Mouse (Mus musculus) cerebellum, postnatal 10 days (tissue): ENCODE data around the gene BC028528.
"Not testable (repeated sequence)": the region's sequence is repeated elsewhere in the genome, so short reads cannot be mapped to it uniquely, and the experiment has no call there.

Experiments used
- DNase-seq, 2 experiments: peaks; one replicate each; pipeline ENCODE4 v3.0.0; 2021; ENCODE audit warnings: mixed read lengths in 2 of 2

The BC028528 gene

DNA sequence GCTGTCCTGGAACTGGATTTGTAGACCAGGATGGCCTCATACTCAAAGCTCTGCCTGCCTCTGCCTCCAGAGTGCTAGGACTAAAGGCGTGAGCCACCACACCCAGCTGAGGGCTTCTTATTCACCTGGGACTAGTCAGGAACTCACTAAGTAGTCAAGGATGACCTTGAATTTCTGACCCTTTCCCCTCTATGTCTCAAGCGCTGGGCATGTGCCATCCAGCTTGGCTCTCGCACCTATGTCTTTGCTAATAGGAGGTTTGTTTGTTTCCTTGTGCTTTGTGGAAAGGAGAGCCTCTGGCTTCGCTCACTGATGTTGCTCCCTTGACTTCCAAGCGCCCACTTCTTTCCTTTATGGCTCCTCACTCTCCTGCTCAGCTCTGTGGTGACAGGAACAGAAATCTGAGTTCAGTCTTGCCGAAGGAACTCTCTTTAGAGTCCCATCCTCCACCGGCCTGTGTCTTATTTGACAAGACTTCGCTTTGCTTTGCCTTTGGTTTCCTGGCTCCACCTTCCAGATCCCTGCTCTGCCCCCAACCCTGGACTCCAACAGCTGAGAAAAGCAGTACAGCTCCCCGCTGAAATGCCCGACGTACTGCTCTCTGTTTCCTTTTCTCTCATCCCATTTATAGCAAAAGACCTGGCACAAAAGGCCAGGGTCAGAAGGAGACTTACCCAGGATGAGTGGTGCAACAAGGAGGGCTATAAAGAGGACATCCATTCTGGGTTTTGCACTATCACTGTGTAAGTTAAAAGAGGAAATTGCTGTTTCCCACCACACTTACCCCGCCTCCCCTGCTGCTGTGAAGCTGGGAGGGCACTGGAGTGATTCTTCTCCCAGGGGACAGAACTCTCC is at the start of gene BC028528:
Gene BC028528, minus strand, starts transcription at position 795 of the 855 bp plus-strand sequence.
- no peak for DNase-seq

DNA sequence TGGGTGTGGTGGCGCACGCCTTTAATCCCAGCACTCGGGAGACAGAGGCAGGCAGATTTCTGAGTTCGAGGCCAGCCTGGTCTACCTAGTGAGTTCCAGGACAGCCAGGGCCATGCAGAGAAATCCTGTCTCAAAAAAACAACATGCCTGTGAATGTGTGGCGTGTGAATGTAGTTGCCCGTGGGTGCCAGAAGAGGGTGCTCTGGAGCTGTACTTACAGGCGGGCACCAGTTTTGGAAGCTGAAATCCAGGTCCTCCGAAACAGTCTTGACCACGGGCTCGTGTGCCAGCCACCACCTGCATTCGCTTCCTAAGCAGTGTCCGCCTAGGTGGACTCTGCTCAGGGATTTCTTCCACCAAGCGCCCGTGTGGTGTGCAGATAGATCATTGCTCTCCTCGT is 47.0 kb upstream of the BC028528 start:
- peak; percentile 28 to 29 for DNase-seq

GRCm38 (mm10) chr3:95938217-95938616 is 46.4 kb upstream of the BC028528 start:
- no peak for DNase-seq

- no peak for DNase-seq
Measured at GRCm38 (mm10) chr3:95934448-95934847, 42.6 kb upstream of the BC028528 start.

DNA sequence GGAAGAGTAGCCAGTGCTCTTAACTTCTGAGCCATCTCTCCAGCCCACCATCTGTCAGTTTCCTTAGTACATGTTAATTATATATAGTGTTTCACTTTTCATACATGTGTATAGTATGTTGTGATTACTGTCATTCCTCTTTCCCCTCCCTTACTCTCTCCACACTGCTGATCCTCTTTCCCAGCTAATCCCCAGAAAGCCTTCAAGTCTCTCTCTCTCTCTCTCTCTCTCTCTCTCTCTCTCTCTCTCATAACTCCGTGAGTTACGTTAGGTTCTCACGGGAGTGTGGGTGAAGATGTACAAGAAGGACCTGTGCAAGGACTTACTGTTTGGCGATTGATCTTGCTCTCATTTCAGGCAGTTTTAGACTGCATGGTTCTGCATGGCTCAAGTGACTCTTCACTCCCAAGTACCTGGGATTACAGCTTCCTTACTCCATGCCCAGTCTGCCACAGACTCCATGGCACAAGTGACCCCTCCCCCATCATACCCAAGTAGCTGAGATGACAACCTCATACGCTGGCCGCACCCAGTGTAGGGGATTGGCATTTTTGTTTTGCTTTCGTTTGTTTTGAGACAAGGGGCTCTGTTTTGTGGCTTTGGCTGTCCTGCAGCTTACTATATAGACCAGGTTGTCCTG is 41.4 kb upstream of the BC028528 start:
- DNase-seq, result no peak

GRCm38 (mm10) chr3:95932566-95932965 is 40.8 kb upstream of the BC028528 start:
- no peak for DNase-seq

DNA sequence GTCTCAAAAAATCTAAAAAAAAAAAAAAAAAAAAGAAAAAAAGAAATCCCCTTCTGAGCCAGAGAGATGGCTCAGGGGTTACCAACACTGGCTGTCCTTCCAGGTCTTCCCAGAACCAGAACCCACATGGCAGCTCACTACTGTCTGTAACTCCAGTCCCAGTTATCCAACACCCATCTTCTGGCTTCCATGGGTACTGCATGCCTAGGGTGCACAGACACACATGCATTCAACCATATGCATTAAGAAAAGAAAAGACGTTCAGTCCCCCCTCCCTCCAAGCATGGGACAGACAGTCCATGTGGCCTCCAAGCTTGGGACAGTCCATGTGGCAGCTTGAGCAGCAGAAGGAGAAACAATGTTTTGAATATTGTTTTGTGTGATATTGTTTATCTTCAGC is 40.4 kb upstream of the BC028528 start:
- no peak for DNase-seq

- DNase-seq, result no peak
Measured at GRCm38 (mm10) chr3:95931471-95931870, 39.7 kb upstream of the BC028528 start.

DNA sequence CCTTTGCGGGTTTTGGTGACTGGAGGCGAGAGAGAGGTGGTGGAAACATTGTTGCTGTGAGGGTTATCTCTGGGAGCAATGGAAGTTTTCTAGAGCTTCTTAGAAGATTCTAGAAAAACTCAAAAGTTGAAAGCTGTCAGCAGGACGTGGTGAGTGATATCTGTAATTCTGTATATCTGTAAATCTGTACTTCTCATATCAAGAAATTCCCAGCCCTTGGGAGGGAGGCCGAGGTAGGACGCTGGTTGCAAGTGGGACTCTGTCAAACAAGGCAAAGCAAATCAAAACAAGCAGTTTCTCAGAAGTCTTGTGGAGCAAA is 38.6 kb upstream of the BC028528 start:
- no peak for DNase-seq

DNA sequence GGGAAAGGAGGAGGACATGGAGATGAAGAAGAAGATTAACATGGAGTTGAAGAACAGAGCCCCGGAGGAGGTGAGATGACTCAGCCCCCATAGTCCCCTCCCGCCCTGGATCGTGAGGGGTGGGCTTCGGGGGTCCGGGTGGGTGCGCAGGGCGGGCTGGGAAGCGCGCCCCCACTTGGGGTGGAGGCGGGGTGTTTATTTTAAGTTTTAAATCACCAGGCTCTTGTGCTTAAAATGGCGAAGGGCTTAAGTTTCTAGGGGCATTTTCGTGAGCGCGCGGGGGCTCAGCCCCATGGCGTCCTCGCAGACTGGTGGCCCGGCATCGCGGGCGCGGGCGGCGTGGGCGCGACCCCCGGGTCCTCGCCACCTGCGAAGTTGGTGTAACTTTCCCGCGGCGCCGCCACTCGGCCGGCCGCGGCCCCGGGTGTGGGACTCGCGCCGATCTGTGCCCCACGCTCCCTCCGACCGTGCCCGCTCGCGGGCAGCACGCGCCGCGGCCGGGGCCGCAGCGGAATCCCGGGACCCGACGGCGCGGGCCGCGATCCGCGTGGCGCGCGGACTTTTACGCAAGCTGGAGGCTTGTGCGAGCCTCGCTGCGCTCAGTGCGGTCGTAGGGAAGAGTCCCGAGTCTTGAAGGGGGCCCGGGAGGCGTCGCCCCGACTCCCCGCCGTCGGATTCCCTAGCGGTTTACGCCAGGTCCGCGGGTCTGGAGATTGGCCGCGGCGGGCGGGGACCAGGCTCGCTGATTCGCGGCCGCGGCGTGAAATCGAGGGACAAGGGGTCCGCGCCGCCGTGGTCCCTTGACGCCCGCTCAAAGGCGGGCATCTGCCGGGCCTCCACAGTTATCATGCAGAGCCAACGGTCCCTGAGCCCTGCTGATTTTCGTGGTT is 38.0 kb upstream of the BC028528 start:
- peak; percentile 66 to 67 for DNase-seq

- DNase-seq, result peak; percentile 98 to 99
Measured at GRCm38 (mm10) chr3:95928658-95929503, 37.1 kb upstream of the BC028528 start, which contains the start of gene Anp32e. Gene Anp32e, plus strand, starts transcription at chr3:95929246.

DNA sequence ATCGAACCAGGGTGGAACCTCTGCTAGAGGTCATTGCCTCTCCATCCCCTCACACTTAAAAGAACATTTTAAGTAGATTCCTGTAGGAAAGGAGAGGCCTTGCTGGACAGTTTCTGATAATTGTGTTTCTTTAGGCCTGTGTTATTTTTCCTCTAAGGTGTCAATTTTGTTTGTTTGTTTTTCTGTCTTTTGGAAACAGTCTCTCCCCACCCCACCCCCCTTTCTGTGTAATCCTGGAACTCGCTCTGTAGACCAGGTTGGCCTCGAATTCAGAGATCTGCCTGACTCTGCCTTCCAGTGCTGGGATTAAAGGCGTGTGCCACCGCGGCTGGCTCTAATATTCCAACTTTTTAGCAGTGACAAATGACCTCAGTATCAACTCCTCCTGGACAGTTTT is 36.5 kb upstream of the BC028528 start:
- DNase-seq, result no peak

DNA sequence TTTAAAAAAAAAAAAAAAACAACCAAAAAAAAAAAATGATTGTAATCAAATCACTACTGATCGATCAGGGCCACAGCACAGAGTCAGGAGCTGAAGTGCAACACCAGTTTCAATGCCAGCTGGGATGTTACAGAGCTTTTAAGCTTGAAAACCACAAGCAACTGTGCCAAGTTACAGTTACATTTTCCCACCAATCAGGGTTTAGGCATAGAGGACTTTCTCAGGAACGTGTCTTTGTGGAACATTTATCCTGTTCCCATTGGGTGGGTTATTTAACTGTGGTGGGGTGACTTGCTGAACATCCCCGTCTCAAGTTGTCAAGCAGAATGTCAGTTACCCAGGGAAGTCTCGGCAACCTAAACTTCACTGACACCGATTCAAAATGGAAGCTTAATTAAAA is 33.3 kb upstream of the BC028528 start:
- no peak for DNase-seq

GRCm38 (mm10) chr3:95924185-95924584 is 32.4 kb upstream of the BC028528 start:
- no peak for DNase-seq

DNA sequence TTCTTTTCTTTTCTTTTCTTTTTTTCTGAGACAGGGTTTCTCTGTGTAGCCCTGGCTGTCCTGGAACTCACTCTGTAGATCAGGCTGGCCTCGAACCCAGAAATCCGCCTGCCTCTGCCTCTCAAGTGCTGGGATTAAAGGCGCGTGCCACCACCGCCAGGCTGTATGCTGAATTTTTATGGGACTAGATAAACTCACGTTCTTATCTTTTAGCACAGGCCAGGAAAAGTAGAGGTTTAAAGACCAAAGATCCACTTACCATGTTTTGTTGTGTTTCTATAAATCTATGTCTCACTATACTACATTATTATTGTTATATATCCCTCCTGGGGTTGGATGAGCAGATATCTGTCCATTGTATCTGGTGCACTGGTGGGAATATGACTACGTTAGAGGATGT is 31.6 kb upstream of the BC028528 start:
- not testable (repeated sequence) for DNase-seq

GRCm38 (mm10) chr3:95920532-95920931 is 28.7 kb upstream of the BC028528 start:
- DNase-seq, result not testable (repeated sequence)

DNA sequence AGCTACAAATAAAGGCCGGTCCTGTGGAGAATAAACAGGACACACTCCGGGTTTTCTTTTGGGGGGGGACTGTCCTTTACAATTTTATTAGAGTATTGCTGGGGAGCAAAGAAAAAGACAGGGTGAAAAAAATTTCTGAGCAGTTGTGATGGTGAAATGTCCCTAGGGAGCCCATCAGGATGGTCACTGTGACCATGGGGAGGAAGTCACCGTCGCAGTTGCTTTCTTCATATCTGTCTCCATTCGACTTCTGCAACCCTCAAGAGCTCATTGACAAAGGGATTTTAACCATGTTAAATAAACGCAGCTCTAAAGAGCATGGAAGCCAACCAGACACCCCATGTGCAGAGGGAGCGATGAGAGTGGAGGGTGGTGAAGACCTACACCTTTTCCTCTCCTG is 25.0 kb upstream of the BC028528 start:
- no peak for DNase-seq

- DNase-seq, result no peak
Measured at GRCm38 (mm10) chr3:95914706-95915105, 22.9 kb upstream of the BC028528 start.

GRCm38 (mm10) chr3:95907613-95908012 is 15.8 kb upstream of the BC028528 start:
- no peak for DNase-seq

DNA sequence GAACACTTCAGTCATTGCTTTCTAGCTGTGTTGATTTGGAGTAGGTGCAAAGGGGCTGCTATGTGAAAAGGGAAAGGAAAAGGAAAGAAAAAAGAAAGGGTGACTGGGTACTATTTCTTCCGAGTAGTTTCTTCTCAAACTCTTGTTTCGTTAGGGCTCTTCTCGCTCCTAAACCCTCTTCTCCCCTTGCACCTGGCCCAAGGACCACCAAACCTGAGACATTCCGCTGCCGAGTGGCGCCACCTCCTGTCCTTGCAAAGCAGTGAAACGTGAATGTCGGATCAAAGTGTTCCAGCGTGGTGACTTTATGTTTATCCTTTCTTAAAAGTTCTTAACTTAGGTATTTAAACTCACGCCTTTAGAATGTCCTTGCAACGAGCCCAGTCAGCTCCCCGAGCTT is 15.1 kb upstream of the BC028528 start:
- DNase-seq, result peak; percentile 76 to 80

DNA sequence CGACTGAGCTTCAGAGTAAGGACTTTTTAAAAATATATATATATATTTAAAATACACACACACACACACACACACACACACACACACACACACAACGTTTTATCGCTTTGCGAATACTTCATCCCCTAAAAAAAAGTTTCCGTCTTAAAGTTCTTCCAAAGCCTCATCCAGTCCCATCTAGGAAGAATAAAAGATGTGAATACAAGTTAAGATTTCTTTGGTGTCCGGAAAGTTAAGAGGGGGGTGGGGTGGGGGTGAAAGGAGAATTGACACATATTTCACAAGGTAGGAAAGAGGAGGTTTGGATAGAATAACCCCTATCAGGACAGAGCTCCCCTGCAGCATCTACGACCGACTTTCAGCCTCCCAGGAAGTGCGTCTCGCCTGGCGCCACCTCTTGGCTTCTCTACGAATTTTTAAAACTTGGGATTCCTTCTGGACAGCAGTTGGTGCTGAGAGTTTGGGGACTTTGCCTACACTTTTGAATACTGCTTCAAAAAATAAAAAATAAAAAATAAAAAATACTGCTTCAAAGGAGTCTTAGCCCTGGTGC is 14.2 kb upstream of the BC028528 start:
- DNase-seq, result peak; percentile 62 to 64
